Mouse (Mus musculus) gastrocnemius, adult 8-10 months (tissue): ENCODE measurements around the gene Spred1. TPM values are rescaled to one million over a fixed set of nuclear protein-coding genes. Genes with fewer than 3 reads are reported as not detected.
A peak's percentile ranks its signal among the peaks of the same experiment; 100 is the strongest.

Experiments
- DNase-seq, 2 experiments: peaks; one replicate each; pipeline ENCODE4 v3.0.0; 2022; ENCODE audit warnings: low spot score in 2 of 2
- total RNA-seq, 4 experiments: library from RNA; stranded (reverse); gene quantifications; 2 replicates each; pipeline ENCODE4 v1.2.4; 2022

Spred1 gene
- total RNA-seq, 4 experiments from 2014 or later: 4.4 to 6.0 (median 5.2) TPM

DNA sequence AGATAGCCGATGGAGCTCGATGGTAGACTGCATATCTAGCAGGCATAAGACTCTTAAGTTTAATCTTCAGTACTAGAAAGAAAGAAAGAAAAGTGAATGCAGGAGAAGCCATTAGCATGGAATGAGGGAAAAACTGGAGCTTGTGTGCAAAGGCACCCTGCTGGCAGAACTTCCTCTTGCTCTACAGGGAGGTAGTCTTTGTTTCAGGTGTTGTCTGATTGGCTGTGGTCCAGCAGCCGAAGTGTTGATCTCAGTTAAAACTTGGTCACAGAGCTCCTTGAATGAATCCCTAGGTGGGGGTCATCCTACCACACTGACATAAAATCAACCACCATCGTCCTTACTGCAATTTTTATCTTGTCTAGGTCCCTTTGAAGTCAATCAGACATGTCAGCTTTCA lies 55.8 kb downstream of the Spred1 start:
- no peak for DNase-seq

DNA sequence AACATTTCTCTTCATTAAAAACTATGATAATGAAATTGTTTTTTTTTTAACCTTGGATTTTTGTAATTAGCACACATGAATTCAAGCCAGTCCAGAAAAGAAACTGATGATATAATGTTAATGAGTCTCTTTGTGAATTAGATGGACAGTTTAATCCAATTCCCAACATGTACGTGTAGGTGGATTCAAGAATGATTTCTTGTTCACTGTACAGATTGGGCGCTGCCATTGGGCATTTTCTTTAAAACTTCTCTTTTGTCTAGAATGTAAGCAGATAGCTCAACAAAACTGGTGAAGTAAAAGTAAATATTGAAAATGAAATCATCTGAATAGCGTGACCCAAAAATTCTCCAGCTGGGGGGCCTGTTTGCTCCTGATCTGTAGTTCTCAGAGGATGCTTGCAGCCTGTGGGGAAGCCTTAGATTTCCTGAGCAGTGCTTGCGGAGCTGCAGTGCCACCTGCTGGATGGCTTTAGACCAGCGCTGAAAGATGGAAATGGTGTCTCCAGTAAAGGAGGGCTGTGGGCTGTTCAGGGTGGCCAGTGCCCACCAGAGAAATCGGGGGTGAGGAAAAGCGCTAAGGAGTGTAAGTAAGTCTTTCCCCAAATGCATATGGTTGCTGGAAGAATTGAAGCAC lies 59.2 kb downstream of the Spred1 start:
- peak; percentile 47 to 63 for DNase-seq

DNA sequence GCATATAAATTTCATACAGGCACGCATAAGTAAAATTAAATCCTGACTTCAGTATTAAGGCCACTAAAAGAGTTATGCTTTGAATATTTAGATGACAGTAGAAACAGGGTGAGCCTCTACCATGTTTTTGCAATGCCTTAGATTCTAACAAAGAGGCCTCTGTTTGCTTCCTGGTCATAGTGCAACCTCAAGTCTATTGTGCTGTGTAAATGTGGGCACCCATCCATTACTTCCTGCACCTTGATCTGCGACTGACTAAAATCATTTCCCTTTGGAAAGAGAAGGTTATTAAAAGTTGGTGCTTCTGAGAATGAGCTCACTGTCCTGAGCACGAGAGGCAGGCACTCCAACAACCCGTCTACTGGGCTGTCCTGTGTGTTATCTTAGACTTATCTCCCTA lies 64.4 kb downstream of the Spred1 start:
- DNase-seq: no peak

DNA sequence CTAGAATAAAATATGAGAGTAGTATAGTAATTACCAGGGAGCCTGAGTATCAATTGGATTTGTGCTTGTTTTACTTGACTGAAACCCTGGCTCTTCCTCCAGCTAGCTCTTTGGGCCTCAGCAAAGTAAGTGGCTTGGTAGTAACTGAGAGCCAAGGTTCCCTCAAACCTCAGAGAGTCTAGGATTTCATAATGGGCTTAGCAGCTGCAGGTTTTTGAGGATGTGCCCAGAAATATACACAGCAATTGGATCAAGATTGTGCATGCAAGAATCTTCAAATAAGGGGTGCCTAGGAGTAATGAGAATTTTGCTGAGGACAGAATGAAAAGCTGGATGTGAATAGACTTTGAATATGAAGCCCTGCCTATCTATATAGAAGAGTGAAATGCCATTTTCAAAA lies 69.7 kb downstream of the Spred1 start:
- no peak for DNase-seq

DNA sequence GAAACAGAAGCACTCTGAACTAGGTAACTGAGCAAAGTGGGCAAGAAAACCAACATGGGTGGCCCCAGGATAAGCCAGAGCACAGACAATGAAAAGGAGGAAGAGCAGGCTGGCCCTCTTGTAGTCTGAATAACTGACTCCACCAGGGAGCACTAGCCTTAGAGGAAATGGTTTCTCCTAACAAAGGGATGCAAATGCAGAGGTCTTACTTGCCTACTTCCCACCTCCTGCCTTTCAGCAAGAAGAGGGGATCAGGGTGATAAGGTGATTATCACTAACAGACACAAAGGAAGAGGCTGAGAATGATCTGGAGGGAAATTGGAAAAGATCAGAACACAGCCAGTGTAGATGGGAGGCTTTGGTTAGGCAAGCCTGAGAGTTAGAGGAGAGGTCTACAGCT lies 73.1 kb downstream of the Spred1 start:
- no peak for DNase-seq

DNA sequence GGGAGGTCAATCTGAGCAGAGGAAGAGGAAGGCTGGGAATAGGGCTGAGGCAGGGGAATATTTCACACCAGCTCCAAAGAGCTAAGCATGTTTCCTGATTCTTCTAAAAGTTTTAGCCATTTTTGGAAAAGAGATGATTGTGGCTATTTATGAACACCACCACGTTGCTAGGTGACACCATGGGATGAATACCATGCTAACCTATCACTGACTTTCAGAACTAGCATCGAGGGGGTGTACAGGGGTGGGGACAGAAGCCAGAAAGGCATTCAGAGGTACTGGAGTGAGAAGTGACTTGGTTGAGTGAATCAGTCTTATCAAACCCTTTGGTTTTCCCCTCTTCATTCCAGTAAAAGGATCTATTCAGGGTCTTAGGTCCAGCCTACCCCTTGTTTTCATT lies 74.0 kb downstream of the Spred1 start:
- DNase-seq: no peak

DNA sequence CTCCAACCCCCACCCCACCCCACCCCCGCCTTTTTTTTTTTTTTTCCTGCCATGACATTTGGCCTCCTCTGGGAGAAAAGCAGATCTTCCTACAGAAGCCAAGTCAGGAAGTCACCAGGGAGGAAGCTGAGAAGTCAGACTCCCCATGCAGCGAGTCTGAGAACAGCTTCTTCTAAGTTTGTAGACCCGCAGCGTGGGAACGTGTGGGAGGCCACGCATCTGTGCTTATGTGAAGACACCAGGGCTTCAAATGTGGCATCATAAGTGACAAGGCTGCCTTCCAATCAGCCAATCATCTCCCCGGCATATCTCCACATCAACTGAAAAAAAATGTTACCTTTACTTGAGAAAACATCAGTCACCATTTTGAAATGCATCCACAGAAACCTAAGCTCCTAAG lies 74.4 kb downstream of the Spred1 start:
- no peak for DNase-seq

DNA sequence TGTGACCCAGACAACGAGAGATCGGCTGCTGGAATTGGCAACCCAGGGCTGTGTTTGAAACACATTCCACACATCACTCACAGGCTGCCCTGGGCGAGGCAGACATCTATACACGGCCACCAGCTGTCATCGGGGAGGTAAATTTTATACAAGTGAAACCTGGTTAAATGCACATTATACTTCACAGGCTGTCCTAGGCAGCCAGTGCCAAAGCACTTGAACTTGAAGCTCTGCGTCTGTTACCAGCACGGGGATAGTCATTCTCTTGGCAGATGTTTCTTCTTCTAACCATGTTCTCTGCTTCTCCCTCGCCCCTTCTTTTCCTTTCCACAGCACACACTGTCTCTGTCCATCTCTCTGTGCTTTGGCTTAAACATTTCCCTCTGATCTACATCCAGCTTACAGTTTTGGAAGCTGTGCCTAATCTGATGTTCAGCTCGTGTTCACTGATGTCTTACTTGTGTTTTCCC lies 79.7 kb downstream of the Spred1 start:
- no peak for DNase-seq

DNA sequence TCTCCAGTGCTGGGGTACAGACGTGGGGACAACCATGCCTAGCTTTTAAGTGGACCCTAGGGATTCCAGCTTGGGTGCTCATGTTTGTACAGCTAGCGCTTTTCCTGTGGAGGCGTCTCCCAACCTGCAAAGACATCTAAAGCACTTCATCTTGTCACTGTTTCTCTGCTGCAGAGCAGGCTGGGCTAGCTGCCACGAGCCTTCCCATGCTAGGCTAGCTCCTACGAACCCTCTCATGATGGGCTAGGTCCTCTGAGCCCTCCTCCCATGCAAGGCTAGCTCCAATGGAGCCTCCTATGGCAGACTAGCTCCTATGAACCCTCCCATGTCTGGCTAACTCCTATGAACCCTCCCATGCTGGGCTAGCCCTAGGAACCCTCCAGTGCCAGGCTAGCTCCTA lies 82.2 kb downstream of the Spred1 start:
- DNase-seq: no peak

DNA sequence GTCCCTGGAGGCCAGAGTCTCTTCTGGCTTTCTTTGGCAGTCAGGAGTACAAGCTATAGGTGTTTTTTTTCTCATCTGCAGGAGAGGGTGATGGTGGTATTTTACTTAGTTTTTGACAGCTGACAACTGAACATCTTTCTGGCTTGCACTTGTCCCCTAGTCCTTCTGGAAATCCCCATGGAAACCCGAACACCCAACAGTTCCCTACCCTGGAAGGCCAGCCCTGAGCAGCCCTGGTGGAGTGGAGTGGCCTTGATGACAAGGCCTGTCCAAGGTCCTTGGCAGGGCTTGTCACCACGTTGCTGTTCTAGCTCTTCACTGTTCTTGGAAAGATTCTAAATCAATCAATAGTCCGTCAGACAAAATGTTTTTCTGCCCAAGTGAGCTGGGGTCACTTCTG lies 83.4 kb downstream of the Spred1 start:
- no peak for DNase-seq

DNA sequence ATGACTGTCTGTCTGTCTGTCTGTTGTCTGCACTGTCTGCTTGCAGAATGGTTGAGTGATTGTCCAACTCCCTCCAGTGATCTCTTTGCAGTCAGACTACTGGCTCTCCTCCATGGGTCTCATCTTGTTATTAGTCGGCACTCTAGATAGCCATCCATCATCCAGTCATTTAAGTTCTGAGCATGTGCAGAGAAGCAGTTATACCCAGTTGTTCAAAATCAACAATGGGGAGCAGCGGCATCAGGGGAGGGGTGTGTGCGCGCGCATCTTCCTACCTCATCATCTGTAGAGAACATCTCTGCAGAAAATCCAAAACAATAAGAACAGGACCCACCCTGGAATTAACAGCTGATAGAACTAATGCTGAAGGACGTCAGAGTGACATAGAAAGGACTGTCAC lies 83.9 kb downstream of the Spred1 start:
- DNase-seq: no peak

DNA sequence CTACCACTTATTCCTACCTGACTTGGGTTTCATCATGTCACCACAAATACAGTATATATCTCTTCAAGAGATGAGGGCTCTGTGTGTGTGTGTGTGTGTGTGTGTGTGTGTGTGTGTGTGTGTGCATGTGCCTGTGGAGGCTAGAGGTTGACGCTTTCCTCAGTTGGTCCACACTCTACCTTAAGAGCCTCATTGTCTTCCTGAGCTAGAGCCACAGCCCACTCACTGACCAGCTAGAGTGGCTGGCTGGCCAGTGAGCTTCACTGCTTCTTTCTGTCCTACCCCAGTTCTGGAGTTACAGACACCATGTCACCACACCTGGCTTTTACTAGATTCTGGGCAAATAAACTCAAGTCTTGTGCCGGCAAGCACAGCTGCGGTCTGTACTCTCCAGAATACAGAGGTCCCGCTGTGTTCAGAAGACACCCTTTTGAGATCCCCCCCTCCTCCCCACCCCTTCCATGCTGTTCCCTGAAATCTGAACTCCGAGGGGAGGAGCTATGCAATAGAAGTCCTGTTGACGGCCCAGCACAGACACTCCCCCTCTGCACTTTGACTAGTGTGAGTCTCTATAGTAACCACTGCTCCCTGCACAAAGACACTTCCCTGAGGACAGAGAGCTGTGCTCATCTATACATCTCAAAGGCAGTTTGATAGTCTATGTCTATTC lies 89.4 kb downstream of the Spred1 start:
- DNase-seq: no peak

DNA sequence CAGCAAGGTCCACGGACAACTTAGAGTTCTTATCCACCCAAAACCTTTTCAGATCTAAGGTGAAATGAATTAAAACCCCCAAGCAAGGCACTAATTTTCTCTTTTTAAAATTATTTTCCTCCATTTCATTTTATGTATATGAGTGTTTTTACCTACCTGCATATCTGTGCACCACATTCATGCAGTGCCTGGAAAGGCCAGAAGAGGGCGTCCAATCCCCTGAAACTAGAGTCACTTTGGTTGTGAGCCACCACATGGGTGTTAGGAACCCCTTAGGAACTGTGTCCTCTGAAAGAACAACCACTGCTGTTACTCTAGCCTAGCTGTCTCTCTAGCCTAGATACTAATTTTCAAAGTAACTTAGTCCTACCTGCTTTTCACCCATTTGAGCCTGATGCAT lies 95.0 kb downstream of the Spred1 start:
- no peak for DNase-seq

DNA sequence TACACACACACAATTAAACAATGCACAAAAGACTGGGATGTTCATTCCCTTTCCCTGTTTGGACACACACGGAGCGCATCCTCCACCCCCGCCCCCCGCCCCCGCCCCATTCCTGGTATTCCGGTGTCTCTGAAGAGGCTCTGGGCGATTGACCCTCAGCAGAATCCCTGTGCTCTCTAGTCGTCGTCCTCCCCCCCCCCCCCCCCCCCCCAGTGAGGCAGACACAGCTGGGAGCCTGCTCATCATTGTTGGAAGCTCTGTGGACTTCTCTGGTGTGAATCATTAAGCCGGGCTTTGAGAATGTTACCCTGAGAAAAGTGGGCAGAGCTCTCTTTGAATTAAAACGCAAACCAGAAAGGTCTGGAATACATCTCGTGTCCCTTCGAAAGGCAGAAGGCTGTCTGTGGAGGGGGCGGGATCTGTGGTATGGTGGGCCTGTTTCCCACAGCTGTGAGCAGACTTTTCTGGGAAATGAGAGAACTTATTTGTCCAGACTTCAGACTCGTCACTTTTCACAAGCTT lies 96.6 kb downstream of the Spred1 start:
- no peak for DNase-seq

DNA sequence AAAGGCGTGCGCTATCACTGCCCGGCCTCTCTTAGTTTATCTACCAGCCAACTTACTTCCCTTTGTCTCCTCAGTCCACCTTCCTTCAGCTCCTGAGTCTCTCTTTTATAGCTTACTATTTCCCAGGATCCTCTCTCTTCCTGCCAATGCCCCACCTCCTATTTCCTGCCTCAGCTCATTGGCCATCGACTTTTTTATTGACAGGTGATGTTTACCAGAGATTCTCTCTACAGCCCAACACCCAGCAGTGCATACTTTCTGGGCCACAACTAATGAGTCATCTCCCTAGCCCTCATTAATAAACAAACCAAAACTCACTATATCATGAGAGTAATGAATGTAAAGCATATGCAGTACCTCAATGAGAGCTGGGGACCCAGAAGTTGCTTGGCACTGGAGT lies 98.4 kb downstream of the Spred1 start:
- no peak for DNase-seq

DNA sequence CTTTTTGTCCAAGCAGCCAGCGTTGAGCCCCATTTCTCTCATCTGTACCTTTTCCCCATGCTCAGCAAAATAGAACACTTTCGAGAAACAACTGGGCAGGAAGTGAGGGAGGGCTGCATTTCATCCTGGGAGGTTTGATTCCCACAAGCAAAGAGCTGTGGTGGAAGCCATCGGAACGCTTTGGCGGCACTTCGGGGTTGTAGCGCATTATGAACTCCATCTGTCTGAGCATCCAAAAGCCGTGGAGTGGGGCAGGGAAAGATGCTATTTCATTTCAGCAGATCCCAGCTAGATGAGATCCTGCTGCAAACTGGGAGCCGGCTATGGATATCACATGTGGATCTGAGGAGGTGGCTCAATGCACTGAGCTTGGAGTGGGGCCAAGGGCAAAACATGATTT lies 101.5 kb downstream of the Spred1 start:
- DNase-seq: no peak

DNA sequence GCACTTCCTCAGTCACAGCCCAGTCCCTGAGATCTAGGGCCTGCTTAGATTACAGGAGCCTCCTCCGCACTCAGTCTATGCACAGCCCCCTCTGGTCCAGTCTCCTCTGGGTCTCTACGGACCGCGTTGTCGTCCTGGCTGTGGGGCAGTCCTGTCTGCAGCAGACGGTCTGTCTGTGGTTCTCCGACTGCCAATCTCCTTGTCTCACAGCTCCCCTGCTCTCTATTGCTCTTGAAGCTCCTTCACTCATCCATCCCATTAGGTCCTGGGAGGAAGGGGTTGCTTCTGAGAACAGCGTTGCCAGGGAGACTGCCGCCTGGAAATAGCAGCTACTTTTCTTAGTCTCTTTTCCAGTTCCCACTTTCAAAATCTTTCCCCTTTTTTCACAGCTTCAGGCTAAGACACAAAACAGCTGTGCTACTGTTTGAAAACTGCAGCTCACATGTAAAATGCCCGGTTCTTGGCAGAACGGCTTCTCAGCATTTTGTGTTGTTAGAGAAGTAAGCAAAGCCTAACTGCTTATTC lies 107.5 kb downstream of the Spred1 start:
- no peak for DNase-seq

DNA sequence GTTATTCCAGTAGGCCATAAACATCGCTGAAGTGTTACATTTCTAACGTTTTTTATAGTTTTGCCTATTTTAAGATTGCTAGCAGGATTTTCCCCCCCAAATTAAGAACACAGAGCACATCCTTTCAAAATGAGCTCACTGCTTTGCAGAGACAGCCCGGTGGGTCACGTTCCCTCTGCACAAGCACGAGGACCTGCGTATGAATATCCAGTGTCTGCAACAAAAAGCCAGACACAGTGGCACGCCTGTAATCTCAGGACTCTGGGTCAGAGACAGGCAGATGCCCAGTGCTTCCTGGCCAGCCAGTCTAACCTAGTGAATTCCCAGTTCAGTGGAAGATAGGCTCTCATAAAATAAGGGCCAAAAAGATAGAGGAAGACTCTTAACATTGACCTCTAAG lies 109.1 kb downstream of the Spred1 start:
- DNase-seq: no peak

DNA sequence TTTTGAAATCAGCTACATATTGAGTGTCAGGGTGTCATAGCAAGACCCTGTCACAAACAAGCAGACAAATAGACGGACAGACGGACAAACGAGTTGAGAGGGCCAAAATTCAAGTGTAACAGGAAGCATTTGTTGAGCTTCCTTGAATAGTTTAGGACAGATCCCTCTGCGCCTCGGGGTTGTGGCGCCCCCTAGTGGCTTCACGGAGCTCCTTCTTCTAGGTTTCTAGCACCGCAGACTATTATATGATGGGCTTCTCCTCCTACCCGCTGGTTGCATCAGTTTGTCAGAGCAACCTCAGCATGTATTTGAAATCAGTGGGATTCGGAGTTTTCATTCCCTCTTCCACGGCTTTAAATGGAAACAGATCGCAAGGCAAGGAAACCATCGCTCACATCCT lies 110.1 kb downstream of the Spred1 start:
- peak; percentile 41 to 53 for DNase-seq
